Mouse (Mus musculus): Measurements from ENCODE around the gene Slc35b4. TPM values are rescaled to one million over a fixed set of nuclear protein-coding genes. Genes with fewer than 3 reads are reported as not detected.
A peak's percentile ranks its signal among the peaks of the same experiment; 100 is the strongest.

Gene Slc35b4
- polyA plus RNA-seq, 1 experiment from 2014 or later = 38.6 TPM

DNA sequence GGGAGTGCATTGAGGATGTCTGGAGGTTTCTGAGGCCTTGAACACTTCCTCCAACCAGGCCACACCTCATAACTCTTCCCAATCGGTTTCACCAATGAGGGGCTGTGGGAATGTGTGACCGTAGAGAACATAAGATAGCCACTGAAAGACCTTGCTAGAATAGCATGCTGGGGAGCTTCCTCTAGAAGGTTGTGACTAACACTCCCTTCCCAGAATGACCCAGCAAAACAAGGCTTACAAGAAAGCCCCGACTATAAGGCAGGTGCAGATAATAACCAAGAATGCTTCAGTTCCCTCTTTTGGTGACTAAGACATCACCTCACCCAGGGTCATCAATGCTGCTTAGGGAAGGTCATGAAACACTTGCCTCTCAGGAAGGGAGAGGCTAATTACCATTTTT, 12.6 kb upstream of the Slc35b4 start:
- Histone ChIP-seq H3K4me2 (ENCODE audit: low read depth, low read length) (no peak overlapping the region), H3K36me3 (ENCODE audit: control insufficient read depth, insufficient read depth, low read length) (no peaks in the 10 kb centered on the region), H3K9ac (ENCODE audit: low read depth, low read length) (no peak overlapping the region), H3K4me3 (ENCODE audit: low read length) (no peak overlapping the region), H3K9me3 (ENCODE audit: control insufficient read depth, low read length) (no peaks in the 10 kb centered on the region), H3K27me3 (replicated peaks; ENCODE audit: control insufficient read depth, insufficient read depth, low read length) (no peaks in the 10 kb centered on the region), H3K27ac (ENCODE audit: low read length) (no peak overlapping the region), H3K4me1 (ENCODE audit: control insufficient read depth, insufficient read depth, low read length) (no peaks in the 10 kb centered on the region)
- WGBS = 80% methylated on average over 3 of the region's 3 CpGs
- no peak for ATAC-seq

DNA sequence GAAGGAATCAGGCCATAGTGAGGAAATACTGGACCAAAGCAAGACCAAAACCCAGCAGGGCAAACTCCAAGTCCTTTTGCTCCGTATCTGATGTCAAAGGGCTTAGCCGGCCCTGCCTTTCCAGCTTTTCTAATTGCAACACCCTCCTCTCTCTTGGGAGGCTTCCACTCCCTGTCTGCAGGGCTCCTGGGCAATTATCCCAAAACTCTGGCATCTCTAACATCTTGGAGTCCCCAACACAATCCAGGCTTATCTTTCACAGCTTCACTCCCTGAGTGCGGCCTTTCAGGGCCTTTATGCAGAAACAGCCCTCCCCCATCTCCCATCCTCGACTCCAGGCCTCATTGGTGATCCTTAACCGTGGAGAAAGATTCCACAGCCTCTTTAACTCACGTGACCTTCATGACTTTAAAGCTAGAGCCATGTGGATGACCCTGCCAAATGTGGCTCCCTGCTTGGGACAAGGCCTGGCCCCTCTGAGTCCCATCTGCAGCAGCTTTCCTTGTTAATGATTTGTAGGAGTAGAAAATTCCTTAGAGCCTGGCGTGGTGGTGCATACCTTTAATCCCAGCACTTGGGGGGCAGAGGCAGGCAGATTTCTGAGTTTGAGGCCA, 11.2 kb upstream of the Slc35b4 start:
- ATAC-seq = no peak
- Histone ChIP-seq H3K9me3 (ENCODE audit: control insufficient read depth, low read length) (no peaks in the 10 kb centered on the region), H3K36me3 (ENCODE audit: control insufficient read depth, insufficient read depth, low read length) (no peaks in the 10 kb centered on the region), H3K4me3 (ENCODE audit: low read length) (no peak overlapping the region), H3K4me2 (ENCODE audit: low read depth, low read length) (no peak overlapping the region), H3K4me1 (ENCODE audit: control insufficient read depth, insufficient read depth, low read length) (no peaks in the 10 kb centered on the region), H3K27ac (ENCODE audit: low read length) (no peak overlapping the region), H3K9ac (ENCODE audit: low read depth, low read length) (no peak overlapping the region), H3K27me3 (replicated peaks; ENCODE audit: control insufficient read depth, insufficient read depth, low read length) (no peaks in the 10 kb centered on the region)
- WGBS = 65% methylated on average over 7 of the region's 7 CpGs

DNA sequence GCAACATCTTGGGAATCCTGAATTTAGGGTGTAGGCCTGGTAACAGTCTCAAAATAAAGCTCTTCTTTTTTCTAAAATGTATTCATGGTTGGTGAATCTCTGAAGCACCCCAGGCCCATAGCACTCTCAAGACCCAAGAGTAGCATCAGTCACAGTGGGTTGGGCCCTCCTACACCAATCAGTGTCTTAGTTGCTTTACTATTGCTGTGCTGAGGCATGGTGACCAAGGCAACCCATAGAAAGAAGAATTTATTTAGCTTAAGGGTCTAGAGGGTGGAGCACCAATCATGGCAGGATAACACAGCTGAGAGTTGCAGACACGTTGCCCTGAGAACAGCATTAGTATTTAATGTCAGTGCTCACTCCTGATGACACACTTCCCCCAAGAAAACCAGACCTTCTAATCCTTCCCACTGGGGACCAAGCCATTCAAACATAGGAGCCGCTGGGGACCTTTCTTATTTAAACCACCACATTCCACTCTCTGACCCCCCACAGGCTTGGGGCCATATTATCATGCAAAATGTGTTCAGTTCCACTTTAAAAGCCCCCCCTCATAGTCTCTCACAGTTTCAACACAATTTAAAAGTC, 10.5 kb upstream of the Slc35b4 start:
- H3K4me1 ChIP-seq (ENCODE audit: control insufficient read depth, insufficient read depth, low read length) = no peaks in the 10 kb centered on the region
- no peak overlapping the region for H3K27ac ChIP-seq (ENCODE audit: low read length)
- H3K4me3 ChIP-seq (ENCODE audit: low read length) = no peak overlapping the region
- H3K36me3 ChIP-seq (ENCODE audit: control insufficient read depth, insufficient read depth, low read length) = no peaks in the 10 kb centered on the region
- H3K4me2 ChIP-seq (ENCODE audit: low read depth, low read length) = no peak overlapping the region
- WGBS = 64% methylated on average over 2 of the region's 2 CpGs
- no peaks in the 10 kb centered on the region for H3K9me3 ChIP-seq (ENCODE audit: control insufficient read depth, low read length)
- no peaks in the 10 kb centered on the region for H3K27me3 ChIP-seq (replicated peaks; ENCODE audit: control insufficient read depth, insufficient read depth, low read length)
- no peak for ATAC-seq
- H3K9ac ChIP-seq (ENCODE audit: low read depth, low read length) = no peak overlapping the region

DNA sequence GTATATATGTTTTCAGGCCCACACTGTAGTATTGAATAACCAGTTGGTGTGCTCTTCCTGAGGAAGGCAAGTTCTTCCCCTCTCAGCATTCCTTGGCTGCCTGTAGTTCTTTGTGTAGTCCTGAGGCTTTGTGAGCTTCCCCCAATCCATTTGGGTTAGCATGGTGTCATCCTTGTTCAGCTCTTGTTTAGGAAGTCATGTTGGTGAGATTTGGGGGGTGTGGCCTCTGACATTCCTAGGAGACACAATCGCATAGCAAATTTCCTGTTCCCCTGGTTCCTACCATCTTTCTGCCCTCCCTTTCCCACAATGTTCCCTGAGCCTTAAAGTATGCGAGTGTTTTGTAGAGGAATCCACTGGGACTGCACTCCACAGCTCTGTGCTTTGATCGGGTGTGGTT, 6.4 kb upstream of the Slc35b4 start:
- 0 out of 2 replicates have a peak, but pooled peaks cover 3% of the 10 kb centered on the region for H3K9me3 ChIP-seq (ENCODE audit: control insufficient read depth, low read length)
- H3K4me3 ChIP-seq (ENCODE audit: low read length) = no peak overlapping the region
- no peak overlapping the region for H3K27ac ChIP-seq (ENCODE audit: low read length)
- H3K9ac ChIP-seq (ENCODE audit: low read depth, low read length) = no peak overlapping the region
- no peaks in the 10 kb centered on the region for H3K27me3 ChIP-seq (replicated peaks; ENCODE audit: control insufficient read depth, insufficient read depth, low read length)
- 83% methylated on average over 3 of the region's 3 CpGs for WGBS
- no peaks in the 10 kb centered on the region for H3K36me3 ChIP-seq (ENCODE audit: control insufficient read depth, insufficient read depth, low read length)
- H3K4me2 ChIP-seq (ENCODE audit: low read depth, low read length) = no peak overlapping the region
- H3K4me1 ChIP-seq (ENCODE audit: control insufficient read depth, insufficient read depth, low read length) = no peaks in the 10 kb centered on the region
- ATAC-seq = no peak

DNA sequence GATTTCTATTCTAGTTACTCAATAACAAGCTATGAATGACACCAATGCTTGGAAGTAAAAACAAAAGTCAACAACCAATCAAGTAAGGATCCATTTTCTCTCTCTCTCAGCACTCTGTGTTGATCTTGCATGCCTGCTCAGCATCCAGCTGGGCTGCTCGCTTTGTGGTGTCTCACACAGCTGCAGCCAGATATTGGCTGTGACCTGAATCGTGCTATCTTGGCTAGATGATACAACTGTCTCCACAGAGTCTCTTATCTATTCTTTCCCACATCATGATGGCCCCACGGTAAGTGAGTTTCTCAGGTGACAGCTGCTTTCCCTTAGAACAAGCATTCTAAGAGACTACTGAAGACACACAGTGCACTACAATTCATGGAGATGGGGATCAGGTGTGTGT, 5.0 kb upstream of the Slc35b4 start:
- no peaks in the 10 kb centered on the region for H3K27me3 ChIP-seq (replicated peaks; ENCODE audit: control insufficient read depth, insufficient read depth, low read length)
- H3K4me2 ChIP-seq (ENCODE audit: low read depth, low read length) = no peak overlapping the region
- H3K4me3 ChIP-seq (ENCODE audit: low read length) = no peak overlapping the region
- ATAC-seq = no peak
- no peaks in the 10 kb centered on the region for H3K4me1 ChIP-seq (ENCODE audit: control insufficient read depth, insufficient read depth, low read length)
- 0 out of 2 replicates have a peak, but pooled peaks cover 3% of the 10 kb centered on the region for H3K9me3 ChIP-seq (ENCODE audit: control insufficient read depth, low read length)
- no peak overlapping the region for H3K27ac ChIP-seq (ENCODE audit: low read length)
- WGBS = 55% methylated on average over 3 of the region's 3 CpGs
- H3K9ac ChIP-seq (ENCODE audit: low read depth, low read length) = no peak overlapping the region
- no peaks in the 10 kb centered on the region for H3K36me3 ChIP-seq (ENCODE audit: control insufficient read depth, insufficient read depth, low read length)

DNA sequence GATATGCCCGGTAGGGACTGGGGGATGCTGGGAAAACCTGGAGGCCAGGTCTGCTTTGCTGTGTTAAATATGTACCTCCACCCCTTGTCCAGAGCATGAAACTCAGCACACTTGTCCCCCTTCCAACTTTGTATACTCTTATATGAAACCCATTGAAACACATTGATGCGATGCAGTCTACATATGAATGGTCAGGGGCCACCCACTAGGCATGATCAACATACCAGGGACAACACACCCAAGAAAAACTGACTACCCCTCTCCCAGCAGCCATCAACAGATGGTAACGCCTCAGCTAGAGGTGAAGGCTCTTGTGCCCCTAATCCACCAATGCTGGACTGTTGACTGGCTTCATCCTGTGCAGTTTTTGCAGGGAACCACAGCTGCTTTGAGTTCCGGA, 3.0 kb upstream of the Slc35b4 start:
- no peak for ATAC-seq
- 83% methylated on average over 4 of the region's 4 CpGs for WGBS

DNA sequence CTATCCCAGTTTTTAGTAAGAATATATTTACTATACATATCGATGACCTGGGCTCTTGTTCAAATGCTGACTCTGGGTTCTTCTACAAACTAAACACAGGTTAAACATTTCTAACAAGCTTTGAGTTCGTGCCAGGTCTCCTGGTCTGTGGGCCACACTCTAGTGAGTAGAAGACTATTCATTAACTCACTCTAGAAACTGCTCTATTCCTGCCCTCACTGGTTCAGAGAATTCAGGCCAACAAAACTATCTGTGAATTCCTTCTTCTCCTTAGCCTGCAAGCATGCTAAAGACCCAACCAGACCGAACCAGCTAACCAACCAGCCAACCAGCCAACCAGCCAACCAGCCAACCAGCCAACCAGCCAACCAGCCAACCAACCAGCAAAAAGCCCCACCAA, 2.1 kb upstream of the Slc35b4 start:
- H3K36me3 ChIP-seq (ENCODE audit: control insufficient read depth, insufficient read depth, low read length) = no peaks in the 10 kb centered on the region
- H3K9ac ChIP-seq (ENCODE audit: low read depth, low read length) = no peak overlapping the region
- no peaks in the 10 kb centered on the region for H3K27me3 ChIP-seq (replicated peaks; ENCODE audit: control insufficient read depth, insufficient read depth, low read length)
- no peak for ATAC-seq
- peaks cover 9% of the 10 kb centered on the region for H3K4me1 ChIP-seq (ENCODE audit: control insufficient read depth, insufficient read depth, low read length)
- 0 out of 2 replicates have a peak, but pooled peaks cover 3% of the 10 kb centered on the region for H3K9me3 ChIP-seq (ENCODE audit: control insufficient read depth, low read length)
- WGBS = 78% methylated on average over 3 of the region's 3 CpGs
- no peak overlapping the region for H3K4me3 ChIP-seq (ENCODE audit: low read length)
- H3K27ac ChIP-seq (ENCODE audit: low read length) = no peak overlapping the region
- no peak overlapping the region for H3K4me2 ChIP-seq (ENCODE audit: low read depth, low read length)

More for the DNA sequence above, 3.0 kb upstream of the Slc35b4 start:
- no peak overlapping the region for H3K4me3 ChIP-seq (ENCODE audit: low read length)
- H3K4me2 ChIP-seq (ENCODE audit: low read depth, low read length) = no peak overlapping the region
- peaks cover 5% of the 10 kb centered on the region for H3K4me1 ChIP-seq (ENCODE audit: control insufficient read depth, insufficient read depth, low read length)
- no peak overlapping the region for H3K9ac ChIP-seq (ENCODE audit: low read depth, low read length)
- 0 out of 2 replicates have a peak, but pooled peaks cover 3% of the 10 kb centered on the region for H3K9me3 ChIP-seq (ENCODE audit: control insufficient read depth, low read length)
- no peak overlapping the region for H3K27ac ChIP-seq (ENCODE audit: low read length)
- H3K36me3 ChIP-seq (ENCODE audit: control insufficient read depth, insufficient read depth, low read length) = no peaks in the 10 kb centered on the region
- no peaks in the 10 kb centered on the region for H3K27me3 ChIP-seq (replicated peaks; ENCODE audit: control insufficient read depth, insufficient read depth, low read length)

DNA sequence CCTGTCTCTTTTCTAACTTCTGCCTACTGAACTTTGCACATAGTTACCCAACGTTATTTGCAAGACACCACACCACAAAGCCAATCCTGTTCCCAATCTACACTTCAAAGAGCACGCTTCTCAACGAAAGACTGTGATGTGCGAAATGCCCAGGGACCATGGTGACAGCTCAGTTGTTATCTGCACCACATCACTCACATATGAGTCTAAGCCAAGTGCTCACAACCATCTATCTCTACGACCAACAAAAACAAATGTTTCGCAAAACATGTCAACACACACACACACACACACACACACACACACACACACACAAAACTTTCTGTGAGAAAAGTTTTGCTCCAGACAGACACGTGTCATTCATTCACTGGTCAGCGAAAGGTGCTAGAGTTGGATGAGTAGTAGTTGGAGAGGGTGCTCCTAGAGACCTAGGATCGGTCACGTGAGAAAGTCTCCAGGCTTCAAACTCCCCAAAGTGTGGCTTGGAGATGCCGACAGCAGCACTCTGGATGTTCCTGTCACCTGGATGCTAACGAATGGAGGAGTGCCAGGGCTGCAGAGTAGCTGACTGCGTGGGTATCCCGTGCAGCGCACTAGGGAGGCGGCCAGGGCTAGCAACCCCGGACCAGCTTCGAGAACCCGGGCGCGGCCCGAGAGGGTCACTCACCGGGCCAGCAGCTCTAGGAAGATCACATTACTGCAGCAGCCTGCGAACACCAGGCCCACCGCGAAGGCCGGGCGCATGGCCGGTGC, 624 bp downstream of the Slc35b4 start:
- Histone ChIP-seq H3K27me3 (replicated peaks; ENCODE audit: control insufficient read depth, insufficient read depth, low read length) (no peaks in the 10 kb centered on the region), H3K9me3 (ENCODE audit: control insufficient read depth, low read length) (0 out of 2 replicates have a peak, but pooled peaks cover 3% of the 10 kb centered on the region), H3K4me1 (ENCODE audit: control insufficient read depth, insufficient read depth, low read length) (peaks cover 9% of the 10 kb centered on the region), H3K36me3 (ENCODE audit: control insufficient read depth, insufficient read depth, low read length) (no peaks in the 10 kb centered on the region), H3K4me2 (ENCODE audit: low read depth, low read length) (peak overlapping the region; percentile 68), H3K27ac (ENCODE audit: low read length) (peak overlapping the region; percentile 82), H3K9ac (ENCODE audit: low read depth, low read length) (peak overlapping the region; percentile 88), H3K4me3 (ENCODE audit: low read length) (peak overlapping the region; percentile 94)
- WGBS = 2% methylated on average over 29 of the region's 29 CpGs
- peak; percentile 92 for ATAC-seq

DNA sequence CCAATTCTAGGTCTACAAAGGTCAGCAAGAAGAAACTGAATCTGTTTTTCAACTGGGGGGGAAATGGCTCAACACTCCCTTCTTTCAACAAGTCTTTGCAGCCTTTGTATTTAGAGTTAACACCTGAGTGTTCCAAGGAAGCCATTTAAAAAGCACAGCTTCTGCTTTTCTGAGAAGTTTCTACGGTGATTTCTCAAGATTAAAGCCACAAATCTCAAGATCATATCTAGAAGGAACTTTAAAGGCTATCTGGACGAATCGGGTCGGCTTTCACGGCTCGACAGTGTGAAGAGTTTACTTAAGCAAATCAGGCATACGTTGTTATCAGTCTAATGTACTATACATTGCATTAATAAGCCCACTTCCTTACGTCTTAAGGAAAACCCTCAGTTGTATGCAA, 2.2 kb downstream of the Slc35b4 start:
- 66% methylated on average over 8 of the region's 8 CpGs for WGBS
- peaks cover 9% of the 10 kb centered on the region for H3K4me1 ChIP-seq (ENCODE audit: control insufficient read depth, insufficient read depth, low read length)

More for the DNA sequence above, 2.2 kb downstream of the Slc35b4 start:
- Histone ChIP-seq H3K4me3 (ENCODE audit: low read length) (no peak overlapping the region), H3K9ac (ENCODE audit: low read depth, low read length) (no peak overlapping the region), H3K36me3 (ENCODE audit: control insufficient read depth, insufficient read depth, low read length) (no peaks in the 10 kb centered on the region), H3K27me3 (replicated peaks; ENCODE audit: control insufficient read depth, insufficient read depth, low read length) (no peaks in the 10 kb centered on the region), H3K4me2 (ENCODE audit: low read depth, low read length) (no peak overlapping the region), H3K27ac (ENCODE audit: low read length) (no peak overlapping the region), H3K9me3 (ENCODE audit: control insufficient read depth, low read length) (no peaks in the 10 kb centered on the region)
- ATAC-seq = no peak
